Mouse (Mus musculus): ENCODE results near the gene Plcd3. TPM values are rescaled to one million over a fixed set of nuclear protein-coding genes. Genes with fewer than 3 reads are reported as not detected.

Gene Plcd3
- polyA plus RNA-seq, 1 experiment from 2014 or later: 0.31 TPM

DNA sequence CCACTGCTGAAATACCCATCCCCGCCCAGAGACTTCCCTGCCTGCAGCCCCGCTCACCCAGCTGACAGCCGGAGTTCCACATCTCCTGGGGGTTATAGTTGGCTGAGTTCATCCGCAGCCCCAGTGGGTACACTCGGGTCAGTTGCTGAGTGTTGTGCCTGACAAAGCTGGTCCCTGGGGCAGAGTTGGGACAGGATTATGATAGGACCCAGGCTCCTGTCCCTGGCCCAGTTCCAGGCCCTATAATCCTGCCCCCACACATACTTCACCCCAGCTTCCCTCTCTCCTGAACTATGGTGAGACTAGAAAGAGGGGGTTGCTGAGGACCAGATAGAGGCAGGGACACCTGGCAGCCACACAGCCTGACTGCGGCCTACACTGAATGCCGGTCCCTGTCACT is 27.8 kb downstream of the Plcd3 start:
- Histone ChIP-seq H3K9ac (no peak overlapping the region), H3K27ac (replicated peaks) (no peak overlapping the region), H3K4me2 (no peak overlapping the region), H3K9me3 (replicated peaks) (no peaks in the 10 kb centered on the region), H3K27me3 (peaks cover 7% of the 10 kb centered on the region; the same call in 1 of the 2 replicates), H3K36me3 (replicated peaks) (peaks cover 18% of the 10 kb centered on the region), H3K4me3 (replicated peaks) (no peak overlapping the region), H3K4me1 (replicated peaks) (0 out of 2 replicates have a peak, but pooled peaks cover 5% of the 10 kb centered on the region)
- no peak for ATAC-seq (ENCODE audit: insufficient read depth)
- whole genome bisulfite sequencing (ENCODE audit: insufficient replicate concordance): 75% methylated on average over 7 of the region's 7 CpGs

DNA sequence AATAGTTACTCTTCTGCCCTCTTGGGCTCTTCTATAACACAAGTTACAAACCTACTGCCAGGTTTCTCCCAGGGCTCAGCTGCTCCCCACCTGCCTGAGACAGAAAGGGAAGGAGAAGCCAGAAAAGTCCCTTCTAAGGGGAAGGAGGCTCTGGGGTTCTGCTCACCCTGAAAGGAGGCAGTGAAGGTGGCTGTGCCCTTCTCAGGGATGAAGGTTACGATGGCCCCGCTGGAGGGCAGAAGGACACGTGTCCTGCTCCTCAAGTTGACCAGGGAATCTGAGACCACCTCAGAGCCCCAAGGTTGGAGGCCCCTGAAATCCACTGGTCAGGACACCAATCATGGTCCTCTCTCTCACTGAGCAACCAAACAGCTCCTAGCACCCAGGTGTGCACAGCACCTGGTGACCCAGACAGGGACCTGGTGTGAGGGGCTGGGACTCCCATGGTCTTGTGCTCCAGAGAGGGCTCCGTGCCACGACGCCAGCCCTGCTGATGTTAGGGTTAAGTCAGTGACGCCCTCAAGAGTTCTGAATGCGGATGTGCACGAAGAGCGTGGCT is 31.1 kb downstream of the Plcd3 start:
- Histone ChIP-seq H3K36me3 (replicated peaks) (peaks cover 50% of the 10 kb centered on the region), H3K27me3 (no peaks in the 10 kb centered on the region), H3K4me1 (replicated peaks) (0 out of 2 replicates have a peak, but pooled peaks cover 2% of the 10 kb centered on the region), H3K4me2 (no peak overlapping the region), H3K27ac (replicated peaks) (no peak overlapping the region), H3K9ac (no peak overlapping the region), H3K4me3 (replicated peaks) (no peak overlapping the region), H3K9me3 (replicated peaks) (no peaks in the 10 kb centered on the region)
- no peak for ATAC-seq (ENCODE audit: insufficient read depth)
- 91% methylated on average over 10 of the region's 10 CpGs for WGBS (ENCODE audit: insufficient replicate concordance)

DNA sequence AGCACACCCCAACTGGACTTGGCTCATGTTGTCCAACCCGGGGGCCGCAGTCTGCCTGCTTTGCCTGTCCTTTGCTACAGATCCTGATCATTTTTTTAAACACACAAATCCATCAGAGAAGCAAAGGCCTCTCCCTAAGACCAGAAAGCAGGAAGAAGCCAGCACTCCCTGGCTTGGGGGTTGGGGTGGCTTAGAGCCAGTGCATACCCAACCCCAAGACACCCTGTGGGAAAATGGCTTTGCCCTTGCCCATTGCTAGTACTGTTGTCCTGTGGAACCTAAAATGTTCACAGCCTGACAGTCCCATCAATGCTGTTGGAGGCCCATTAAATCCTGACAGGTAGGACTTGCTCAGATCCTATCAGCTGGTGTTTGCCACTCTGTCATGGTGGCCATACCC is 31.7 kb downstream of the Plcd3 start:
- no peak for ATAC-seq (ENCODE audit: insufficient read depth)
- H3K36me3 ChIP-seq (replicated peaks): peaks cover 56% of the 10 kb centered on the region

DNA sequence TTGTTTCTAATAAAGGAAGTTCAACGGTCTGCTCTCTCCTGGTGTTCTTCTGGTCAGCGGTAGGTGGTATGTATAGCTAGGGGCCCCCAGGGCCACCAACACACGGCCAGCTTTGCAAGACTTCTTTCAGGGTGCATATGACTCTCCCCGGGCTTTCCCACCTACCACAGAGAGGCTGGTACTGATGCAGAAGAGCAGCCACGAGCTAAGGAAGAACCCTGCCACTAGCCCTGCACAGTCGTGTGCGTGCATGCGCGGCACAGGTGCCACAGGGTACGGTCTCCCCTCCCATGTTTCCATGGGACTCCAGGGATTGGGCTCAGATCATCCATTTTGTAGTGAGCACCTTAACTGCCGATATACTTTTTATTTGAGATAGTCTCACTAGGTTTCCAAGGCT is 32.6 kb downstream of the Plcd3 start:
- Histone ChIP-seq H3K9me3 (replicated peaks) (no peaks in the 10 kb centered on the region), H3K27ac (replicated peaks) (no peak overlapping the region), H3K36me3 (replicated peaks) (peaks cover 64% of the 10 kb centered on the region), H3K4me3 (replicated peaks) (no peak overlapping the region), H3K4me1 (replicated peaks) (no peaks in the 10 kb centered on the region), H3K4me2 (no peak overlapping the region), H3K27me3 (no peaks in the 10 kb centered on the region), H3K9ac (no peak overlapping the region)
- WGBS (ENCODE audit: insufficient replicate concordance): 88% methylated on average over 11 of the region's 11 CpGs
- no peak for ATAC-seq (ENCODE audit: insufficient read depth)

More for the DNA sequence above, 31.7 kb downstream of the Plcd3 start:
- H3K9me3 ChIP-seq (replicated peaks): no peaks in the 10 kb centered on the region
- H3K9ac ChIP-seq: no peak overlapping the region
- no peaks in the 10 kb centered on the region for H3K27me3 ChIP-seq
- WGBS (ENCODE audit: insufficient replicate concordance): 96% methylated on average over 2 of the region's 2 CpGs
- no peak overlapping the region for H3K27ac ChIP-seq (replicated peaks)
- H3K4me2 ChIP-seq: no peak overlapping the region
- H3K4me1 ChIP-seq (replicated peaks): 0 out of 2 replicates have a peak, but pooled peaks cover under 1% of the 10 kb centered on the region
- H3K4me3 ChIP-seq (replicated peaks): no peak overlapping the region

DNA sequence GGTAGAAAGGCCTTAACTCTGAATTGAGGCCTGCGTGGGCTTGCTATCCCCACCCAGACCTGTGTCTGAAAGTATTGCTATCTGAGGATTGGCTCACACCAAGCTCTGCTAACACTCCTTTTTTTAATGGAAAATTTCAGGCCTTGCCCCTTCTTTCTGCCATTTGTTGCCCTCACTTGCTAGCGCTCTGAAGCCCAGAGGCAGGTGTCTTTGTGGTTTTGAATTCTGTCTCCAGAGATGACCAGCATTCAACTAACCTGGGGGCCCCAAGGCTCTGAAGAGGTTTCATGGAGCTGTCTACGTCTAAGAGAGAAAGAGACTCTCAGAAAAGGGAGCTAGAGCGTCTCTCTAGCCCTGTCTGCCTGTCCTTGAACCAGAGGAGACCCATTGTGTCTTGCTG is 33.2 kb downstream of the Plcd3 start:
- ATAC-seq (ENCODE audit: insufficient read depth): no peak
- H3K36me3 ChIP-seq (replicated peaks): peaks cover 71% of the 10 kb centered on the region
- WGBS (ENCODE audit: insufficient replicate concordance): 81% methylated on average over 4 of the region's 4 CpGs

DNA sequence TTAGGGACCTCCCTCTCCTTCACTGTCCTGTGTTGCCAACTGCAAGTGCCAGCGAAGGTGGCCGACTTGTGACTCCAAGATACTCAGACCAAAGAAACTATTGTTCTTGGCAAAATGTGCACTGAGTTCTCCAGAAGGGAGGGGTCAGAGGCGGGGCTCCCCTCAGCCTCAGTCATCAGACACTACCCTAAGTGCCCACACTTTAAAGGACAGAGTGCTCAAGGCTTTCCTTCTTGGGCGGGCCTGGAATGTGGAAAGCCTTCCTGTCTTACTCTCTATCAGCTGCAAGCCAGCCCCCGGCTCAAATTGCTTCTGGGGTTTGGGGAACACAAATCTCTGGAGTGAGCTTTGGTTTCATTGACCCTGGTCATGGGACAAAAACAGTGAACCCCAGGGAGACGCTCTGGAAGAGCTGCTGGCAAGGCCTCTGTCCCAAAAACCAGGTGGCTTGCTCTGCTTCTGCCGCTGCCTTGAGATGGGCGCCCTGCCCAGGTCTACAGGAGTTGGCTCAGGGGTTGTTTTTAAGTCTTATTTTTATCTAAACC is 33.9 kb downstream of the Plcd3 start:
- no peak for ATAC-seq (ENCODE audit: insufficient read depth)
- Histone ChIP-seq H3K4me3 (replicated peaks) (no peak overlapping the region), H3K9ac (no peak overlapping the region), H3K27me3 (no peaks in the 10 kb centered on the region), H3K9me3 (replicated peaks) (no peaks in the 10 kb centered on the region), H3K4me2 (no peak overlapping the region), H3K4me1 (replicated peaks) (no peaks in the 10 kb centered on the region), H3K27ac (replicated peaks) (no peak overlapping the region), H3K36me3 (replicated peaks) (peaks cover 76% of the 10 kb centered on the region)
- WGBS (ENCODE audit: insufficient replicate concordance): 77% methylated on average over 8 of the region's 8 CpGs

More for the DNA sequence above, 33.2 kb downstream of the Plcd3 start:
- Histone ChIP-seq H3K4me3 (replicated peaks) (no peak overlapping the region), H3K9ac (no peak overlapping the region), H3K27ac (replicated peaks) (no peak overlapping the region), H3K27me3 (no peaks in the 10 kb centered on the region), H3K9me3 (replicated peaks) (no peaks in the 10 kb centered on the region), H3K4me2 (no peak overlapping the region), H3K4me1 (replicated peaks) (no peaks in the 10 kb centered on the region)

DNA sequence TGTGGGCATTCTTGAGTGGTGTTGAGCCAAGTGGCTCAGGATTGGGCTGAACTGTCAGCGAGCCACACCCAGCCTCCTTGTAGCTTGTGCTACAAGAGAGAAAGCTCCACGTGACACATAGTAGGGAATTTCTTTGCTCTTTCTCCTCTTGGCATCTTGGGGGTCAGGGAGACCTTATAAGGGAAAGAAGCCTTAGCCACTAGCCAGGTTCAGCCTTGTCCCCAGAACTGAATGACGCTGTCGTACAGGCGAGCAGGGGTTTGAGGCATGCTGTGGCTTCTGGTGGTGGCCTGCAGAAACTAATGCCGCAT is 34.5 kb downstream of the Plcd3 start:
- Histone ChIP-seq H3K4me2 (no peak overlapping the region), H3K27me3 (no peaks in the 10 kb centered on the region), H3K9ac (no peak overlapping the region), H3K4me3 (replicated peaks) (no peak overlapping the region), H3K36me3 (replicated peaks) (peaks cover 77% of the 10 kb centered on the region), H3K27ac (replicated peaks) (no peak overlapping the region), H3K9me3 (replicated peaks) (no peaks in the 10 kb centered on the region), H3K4me1 (replicated peaks) (no peaks in the 10 kb centered on the region)
- 92% methylated on average over 6 of the region's 6 CpGs for WGBS (ENCODE audit: insufficient replicate concordance)
- no peak for ATAC-seq (ENCODE audit: insufficient read depth)

DNA sequence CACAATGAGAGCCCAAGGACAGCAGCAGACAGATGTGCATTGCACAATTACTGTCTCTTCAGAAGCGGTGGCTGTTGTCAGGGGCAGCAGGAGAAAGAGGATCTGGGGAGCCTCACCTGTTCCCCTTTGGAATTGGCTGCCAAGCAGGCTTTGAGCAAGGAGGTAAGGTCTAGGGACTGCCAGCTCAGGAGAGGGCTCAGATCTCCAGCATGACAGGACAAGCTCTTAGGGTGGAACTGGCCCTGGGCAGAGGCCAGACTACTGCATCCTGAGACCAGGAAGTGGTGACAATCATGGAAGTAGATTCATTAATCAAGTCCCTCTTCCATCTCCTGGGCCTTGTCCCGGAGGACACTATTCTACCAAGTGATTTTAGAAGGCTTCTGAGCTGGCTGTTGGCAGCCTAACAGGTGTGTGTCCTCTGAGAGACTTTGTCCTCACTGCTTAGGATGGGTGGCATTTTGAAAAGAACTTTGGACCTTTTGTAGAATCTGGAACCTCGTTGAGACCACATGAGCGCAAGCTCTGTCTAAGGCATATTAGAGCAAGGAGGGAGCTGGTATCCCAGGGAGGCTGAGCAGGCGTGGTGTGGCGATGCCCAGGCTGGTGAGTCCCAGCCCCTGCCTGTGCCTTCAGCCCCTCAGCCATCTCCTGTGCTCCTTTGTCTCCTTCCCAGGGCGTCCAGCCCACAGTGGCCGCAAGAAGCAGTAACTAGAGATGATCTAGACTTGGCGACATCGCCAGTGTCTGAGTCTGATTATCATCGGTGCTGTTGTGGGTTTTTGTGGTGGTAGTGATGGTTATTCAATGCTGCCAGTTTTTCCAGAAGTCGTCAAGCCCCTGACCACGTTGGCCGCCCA is 35.0 kb downstream of the Plcd3 start:
- Histone ChIP-seq H3K4me2 (no peak overlapping the region), H3K9ac (no peak overlapping the region), H3K9me3 (replicated peaks) (no peaks in the 10 kb centered on the region), H3K36me3 (replicated peaks) (peaks cover 83% of the 10 kb centered on the region), H3K27ac (replicated peaks) (no peak overlapping the region), H3K4me3 (replicated peaks) (no peak overlapping the region), H3K4me1 (replicated peaks) (no peaks in the 10 kb centered on the region), H3K27me3 (no peaks in the 10 kb centered on the region)
- no peak for ATAC-seq (ENCODE audit: insufficient read depth)
- 87% methylated on average over 14 of the region's 14 CpGs for WGBS (ENCODE audit: insufficient replicate concordance)

DNA sequence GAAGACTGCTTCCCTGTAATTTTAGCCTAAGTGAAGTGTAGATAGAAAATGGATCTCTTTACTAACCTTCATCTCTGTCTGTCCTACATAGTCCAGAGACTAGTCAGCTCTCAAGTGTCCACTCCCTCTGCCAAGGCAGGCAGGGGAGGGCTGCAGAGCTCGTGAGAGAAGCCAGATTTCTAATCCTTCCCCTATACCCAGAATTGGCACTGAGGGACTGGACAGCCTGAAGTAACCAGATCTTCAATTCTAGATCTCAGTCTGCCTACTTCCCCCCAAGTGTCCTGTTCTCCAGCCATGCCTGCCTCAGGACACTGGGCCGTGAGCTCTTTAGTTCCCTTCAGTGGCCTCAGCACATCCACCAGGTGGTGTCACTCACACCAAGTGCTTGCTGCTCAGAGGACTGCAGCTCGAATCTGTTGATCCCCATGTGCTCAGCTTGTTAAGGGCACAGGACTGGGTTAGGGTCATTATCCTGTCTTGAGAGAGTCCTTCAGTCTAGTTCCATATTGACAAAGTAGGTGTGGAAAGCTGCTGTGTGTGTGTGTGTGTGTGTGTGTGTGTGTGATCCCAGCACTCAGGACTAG is 42.9 kb downstream of the Plcd3 start:
- Histone ChIP-seq H3K27ac (replicated peaks) (no peak overlapping the region), H3K27me3 (no peaks in the 10 kb centered on the region), H3K9ac (no peak overlapping the region), H3K9me3 (replicated peaks) (no peaks in the 10 kb centered on the region), H3K36me3 (replicated peaks) (peaks cover 88% of the 10 kb centered on the region), H3K4me1 (replicated peaks) (no peaks in the 10 kb centered on the region), H3K4me3 (replicated peaks) (no peak overlapping the region), H3K4me2 (no peak overlapping the region)
- WGBS (ENCODE audit: insufficient replicate concordance): 65% methylated on average over 3 of the region's 3 CpGs
- no peak for ATAC-seq (ENCODE audit: insufficient read depth)

DNA sequence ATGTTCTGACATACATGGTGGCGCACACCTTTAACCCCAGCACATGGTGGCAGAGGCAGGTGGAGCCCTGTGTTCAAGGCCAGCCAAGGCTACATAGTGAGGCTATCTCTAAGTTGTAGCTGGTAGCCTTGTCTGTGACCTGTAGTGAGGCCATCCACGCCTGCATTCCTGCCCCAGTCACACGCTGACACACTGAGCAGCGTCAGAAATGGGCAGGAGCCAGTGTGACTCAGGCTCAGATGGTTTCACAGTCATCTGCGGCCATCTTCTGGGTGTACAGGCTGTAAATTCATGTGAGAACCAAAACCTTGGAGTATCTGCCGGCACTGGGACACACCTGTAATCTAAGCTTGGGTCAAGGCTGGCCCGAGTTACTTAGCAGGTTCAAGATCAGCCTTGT is 44.8 kb downstream of the Plcd3 start:
- Histone ChIP-seq H3K36me3 (replicated peaks) (peaks cover 94% of the 10 kb centered on the region), H3K9me3 (replicated peaks) (no peaks in the 10 kb centered on the region), H3K27ac (replicated peaks) (no peak overlapping the region), H3K4me1 (replicated peaks) (no peaks in the 10 kb centered on the region), H3K27me3 (no peaks in the 10 kb centered on the region), H3K4me2 (no peak overlapping the region), H3K9ac (no peak overlapping the region), H3K4me3 (replicated peaks) (no peak overlapping the region)
- ATAC-seq (ENCODE audit: insufficient read depth): no peak
- 89% methylated on average over 7 of the region's 7 CpGs for WGBS (ENCODE audit: insufficient replicate concordance)

DNA sequence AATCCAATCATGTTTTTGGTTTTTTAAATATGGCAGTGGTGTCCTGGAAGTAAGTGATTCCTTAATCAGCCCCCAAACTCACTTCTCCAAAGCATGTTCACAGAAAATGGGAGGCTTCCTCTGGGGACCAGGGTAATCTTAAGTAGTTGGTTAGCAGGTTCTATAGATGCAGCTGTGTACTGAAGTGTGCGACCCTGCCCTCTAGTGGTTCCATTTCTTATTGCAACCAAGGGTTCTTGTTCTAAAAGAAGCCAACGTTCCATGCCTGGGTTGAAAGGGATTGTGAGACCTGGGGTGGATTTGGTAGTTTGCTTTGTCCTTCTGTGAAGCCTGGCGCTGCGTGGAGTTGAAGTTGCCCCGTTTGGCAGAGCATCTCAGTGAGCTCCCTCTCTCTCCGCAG is 46.7 kb downstream of the Plcd3 start:
- peaks cover 95% of the 10 kb centered on the region for H3K36me3 ChIP-seq (replicated peaks)
- ATAC-seq (ENCODE audit: insufficient read depth): no peak
- H3K9ac ChIP-seq: no peak overlapping the region
- no peaks in the 10 kb centered on the region for H3K27me3 ChIP-seq
- 50% methylated on average over 6 of the region's 6 CpGs for WGBS (ENCODE audit: insufficient replicate concordance)
- no peaks in the 10 kb centered on the region; the same call in 1 of the 2 replicates for H3K4me1 ChIP-seq (replicated peaks)
- H3K27ac ChIP-seq (replicated peaks): no peak overlapping the region
- no peaks in the 10 kb centered on the region for H3K9me3 ChIP-seq (replicated peaks)
- H3K4me3 ChIP-seq (replicated peaks): no peak overlapping the region
- H3K4me2 ChIP-seq: no peak overlapping the region
